Mouse (Mus musculus) thymus, adult 18-20 months (tissue): ENCODE results near the gene C2cd2l.
"Not testable (repeated sequence)": the region's sequence is repeated elsewhere in the genome, so short reads cannot be mapped to it uniquely, and the experiment has no call there.

Experiments used
- DNase-seq, 2 experiments: peaks; one replicate each; pipeline ENCODE4 v3.0.0; 2022; ENCODE audit warnings: mixed read lengths in 2 of 2

The C2cd2l gene

GRCm38 (mm10) chr9:44335331-44336092 is 15.4 kb upstream of the C2cd2l start:
- DNase-seq = peak in 1 of 2 experiments; percentile 44

DNA sequence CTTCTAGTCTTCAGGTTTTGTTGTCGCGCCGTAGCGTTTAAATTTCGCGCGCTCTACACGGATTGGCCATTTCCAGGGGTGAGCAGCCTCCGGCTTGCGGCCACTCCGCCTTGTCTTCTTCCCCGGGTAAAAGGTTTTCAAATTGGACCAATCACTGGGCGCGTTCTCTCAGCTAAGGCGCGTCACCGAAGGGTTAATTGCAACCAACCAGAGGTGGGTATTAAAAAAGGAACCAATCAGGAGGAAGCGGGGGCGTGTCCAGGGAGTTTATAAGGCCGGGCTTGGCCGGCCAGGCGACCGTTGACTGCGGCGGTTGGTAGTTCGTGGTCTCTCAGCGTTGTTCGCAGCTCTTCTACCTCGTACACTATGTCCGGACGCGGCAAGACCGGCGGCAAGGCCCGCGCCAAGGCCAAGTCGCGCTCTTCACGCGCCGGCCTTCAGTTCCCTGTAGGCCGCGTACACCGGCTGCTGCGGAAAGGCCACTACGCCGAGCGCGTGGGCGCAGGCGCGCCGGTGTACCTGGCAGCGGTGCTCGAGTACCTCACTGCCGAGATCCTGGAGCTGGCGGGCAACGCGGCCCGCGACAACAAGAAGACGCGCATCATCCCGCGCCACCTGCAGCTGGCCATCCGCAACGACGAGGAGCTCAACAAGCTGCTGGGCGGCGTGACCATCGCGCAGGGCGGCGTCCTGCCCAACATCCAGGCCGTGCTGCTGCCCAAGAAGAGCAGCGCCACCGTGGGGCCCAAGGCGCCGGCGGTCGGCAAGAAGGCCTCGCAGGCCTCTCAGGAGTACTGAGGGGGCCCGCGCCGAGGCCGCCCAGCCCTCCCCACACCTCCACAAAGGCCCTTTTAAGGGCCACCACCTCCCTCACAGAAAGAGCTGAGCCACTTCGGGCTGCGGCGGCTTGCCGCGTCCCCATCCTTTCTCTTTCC is 14.6 kb upstream of the C2cd2l start, which contains the start of gene H2afx:
Gene H2afx, plus strand, starts transcription at position 299 of the 935 bp plus-strand sequence.
- peak; percentile 96 to 99 for DNase-seq

GRCm38 (mm10) chr9:44332918-44333638 is 13.0 kb upstream of the C2cd2l start:
- DNase-seq = no peak

- no peak for DNase-seq
Measured at GRCm38 (mm10) chr9:44330736-44331135, 10.7 kb upstream of the C2cd2l start.

GRCm38 (mm10) chr9:44327926-44328325 is 7.8 kb upstream of the C2cd2l start:
- DNase-seq = no peak

DNA sequence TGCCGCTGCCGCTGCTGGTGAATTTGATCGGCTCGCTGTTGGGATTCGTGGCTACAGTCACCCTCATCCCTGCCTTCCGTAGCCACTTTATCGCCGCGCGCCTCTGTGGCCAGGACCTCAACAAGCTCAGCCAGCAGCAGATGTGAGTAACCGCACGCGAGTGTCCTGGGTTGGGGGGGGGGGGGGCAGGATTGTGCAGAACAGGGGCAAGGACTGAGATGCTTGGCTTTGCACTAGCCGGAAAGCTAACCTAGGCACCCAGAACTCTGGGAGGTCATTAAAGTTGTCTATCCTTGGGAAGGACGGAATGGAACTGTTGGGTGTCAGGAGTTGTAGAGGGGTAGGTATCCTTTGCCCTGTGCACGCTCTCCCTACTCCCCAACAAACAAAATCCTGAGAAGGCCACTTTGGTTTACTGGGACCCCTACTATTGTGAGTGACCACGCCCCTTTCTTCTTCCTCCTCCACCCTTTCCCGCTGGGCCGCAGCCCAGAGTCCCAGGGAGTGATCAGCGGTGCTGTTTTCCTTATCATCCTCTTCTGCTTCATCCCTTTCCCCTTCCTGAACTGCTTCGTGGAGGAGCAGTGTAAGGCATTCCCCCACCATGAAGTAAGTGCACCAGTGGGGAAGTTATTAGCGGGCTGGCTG is 7.1 kb upstream of the C2cd2l start:
- DNase-seq = no peak

DNA sequence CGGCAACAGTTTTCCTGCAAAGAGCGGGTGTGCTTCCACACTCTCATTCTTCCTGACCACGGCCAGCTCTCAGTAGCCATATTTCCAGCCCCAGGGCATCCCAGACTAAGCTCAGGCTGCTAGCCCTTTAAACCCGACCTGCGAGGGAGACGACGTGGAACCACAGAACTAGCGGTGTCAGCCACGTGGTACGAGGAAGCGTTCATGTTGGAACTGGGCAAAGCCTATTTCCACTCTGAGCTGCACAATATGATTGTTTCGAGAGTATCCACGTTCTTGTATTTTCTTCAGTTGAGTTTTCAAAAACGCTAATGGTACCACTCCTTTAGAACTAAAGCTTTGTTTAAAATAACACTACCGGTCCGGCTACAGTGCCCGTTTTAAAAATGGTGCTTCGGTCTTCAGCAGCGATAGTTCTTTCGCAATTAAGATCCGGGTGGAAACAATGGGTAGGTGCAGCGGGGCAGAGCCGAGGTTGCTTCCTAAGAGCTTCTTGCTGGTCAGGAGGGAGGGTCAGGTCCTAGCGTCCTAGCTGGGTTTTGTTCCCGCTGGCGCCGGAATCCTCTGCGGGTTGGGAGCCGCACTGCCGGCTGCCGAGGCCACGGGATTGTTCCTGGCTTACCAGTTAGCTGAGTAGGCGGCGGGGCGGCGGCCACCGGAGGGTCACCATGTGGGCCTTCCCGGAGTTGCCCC is 6.4 kb upstream of the C2cd2l start:
- DNase-seq = peak; percentile 62 to 67

GRCm38 (mm10) chr9:44325768-44326370 is 5.8 kb upstream of the C2cd2l start, which contains the start of gene Dpagt1:
TSS of gene Dpagt1 (plus strand) at chr9:44326019.
- no peak for DNase-seq

GRCm38 (mm10) chr9:44325032-44325767 is 5.1 kb upstream of the C2cd2l start:
- not testable (repeated sequence) for DNase-seq

DNA sequence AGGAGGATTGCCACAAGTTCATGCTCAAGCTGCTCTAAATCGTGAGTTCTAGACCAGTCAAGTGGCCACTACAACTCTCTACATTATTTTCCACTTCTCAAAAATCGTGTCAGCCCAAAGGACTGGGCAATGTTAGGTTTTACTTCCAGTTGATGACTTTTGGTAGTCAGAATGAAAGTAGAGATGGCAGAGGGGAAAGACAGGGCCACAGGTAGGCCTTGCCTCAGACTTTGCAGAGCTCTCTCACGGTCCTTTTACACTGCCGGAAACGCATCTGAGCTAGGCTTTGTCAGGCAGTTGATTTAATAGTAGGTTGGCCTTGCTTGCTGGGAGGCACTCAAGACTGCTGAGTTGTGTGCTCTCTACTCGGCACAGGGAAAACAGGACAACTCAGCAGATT is 4.1 kb upstream of the C2cd2l start:
- DNase-seq = no peak

DNA sequence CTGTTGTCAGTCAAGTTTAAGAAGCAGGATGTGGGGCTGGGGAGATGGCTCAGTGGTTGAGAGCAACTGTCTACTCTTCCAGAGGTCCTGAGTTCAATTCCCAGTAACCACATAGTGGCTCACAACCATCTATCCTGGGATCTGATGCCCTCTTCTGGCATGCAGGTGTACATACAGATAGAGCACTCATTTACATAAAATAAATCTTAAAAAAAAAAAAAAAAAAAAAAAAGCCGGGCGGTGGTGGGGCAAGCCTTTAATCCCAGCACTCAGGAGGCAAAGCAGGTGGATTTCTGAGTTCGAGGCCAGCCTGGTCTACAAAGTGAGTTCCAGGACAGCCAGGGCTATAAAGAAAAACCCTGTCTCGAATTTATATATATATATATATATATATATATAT is 3.6 kb upstream of the C2cd2l start:
- not testable (repeated sequence) for DNase-seq

DNA sequence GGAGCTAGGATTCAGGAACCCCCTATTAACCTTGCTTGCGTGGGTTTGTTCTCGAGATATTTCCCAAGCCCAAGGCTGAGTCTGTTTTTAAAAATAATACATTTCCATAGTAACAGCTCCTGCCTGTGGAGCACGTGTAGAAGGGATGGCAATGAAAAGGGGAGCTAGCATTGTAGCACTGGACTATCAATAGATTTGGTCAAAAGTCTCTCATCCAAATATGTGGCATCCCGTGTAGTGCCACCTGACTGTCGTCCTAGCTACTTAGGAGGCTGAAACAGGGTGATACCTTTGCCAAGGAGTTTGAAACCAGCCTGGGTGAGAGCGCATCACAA is 681 bp upstream of the C2cd2l start:
- no peak for DNase-seq

GRCm38 (mm10) chr9:44319105-44319886 is 789 bp downstream of the C2cd2l start:
- DNase-seq = peak; percentile 34 to 49

GRCm38 (mm10) chr9:44318826-44319095 is 1.3 kb downstream of the C2cd2l start:
- no peak for DNase-seq

- no peak for DNase-seq
Measured at GRCm38 (mm10) chr9:44318076-44318825, 1.8 kb downstream of the C2cd2l start.

DNA sequence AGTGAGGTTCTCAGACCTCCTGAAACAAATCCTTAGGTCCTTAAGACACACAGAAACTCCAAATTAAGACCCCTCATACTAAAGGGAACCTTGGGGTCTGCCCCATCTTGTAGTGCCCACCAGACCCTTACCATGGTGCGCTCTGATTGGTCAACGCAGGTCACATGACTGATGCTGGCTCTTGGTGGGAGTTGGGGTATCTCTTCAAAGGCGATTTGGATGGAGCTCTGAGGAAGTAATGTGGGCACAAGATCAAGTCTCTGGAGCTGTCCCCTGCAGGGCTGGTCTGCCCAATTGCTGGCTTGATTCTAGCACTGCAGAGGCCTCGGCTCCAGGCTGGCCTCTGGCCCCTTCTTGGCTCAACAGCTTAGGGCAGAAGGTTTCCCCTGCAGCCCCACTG is 2.6 kb downstream of the C2cd2l start:
- DNase-seq = no peak

DNA sequence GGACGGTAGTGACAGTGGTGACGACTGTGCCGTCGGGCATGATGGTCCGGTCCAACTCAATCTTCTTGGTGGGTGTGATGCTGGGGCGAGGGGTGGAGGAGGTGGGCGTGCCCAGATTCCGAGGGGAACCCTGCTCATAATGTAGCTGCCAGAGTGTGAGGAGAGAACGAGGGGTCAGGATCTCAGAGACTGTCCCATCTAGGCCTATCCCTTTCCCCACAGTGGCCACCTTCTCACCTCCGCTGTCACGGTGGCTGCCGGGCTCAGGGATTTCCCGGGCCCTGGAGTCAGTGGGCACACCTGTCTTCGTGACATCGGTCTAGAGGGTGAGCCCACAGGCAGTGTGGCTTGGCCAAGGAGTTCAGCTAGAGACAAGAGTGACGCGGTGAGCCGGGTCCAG is 5.2 kb downstream of the C2cd2l start:
- DNase-seq = no peak

DNA sequence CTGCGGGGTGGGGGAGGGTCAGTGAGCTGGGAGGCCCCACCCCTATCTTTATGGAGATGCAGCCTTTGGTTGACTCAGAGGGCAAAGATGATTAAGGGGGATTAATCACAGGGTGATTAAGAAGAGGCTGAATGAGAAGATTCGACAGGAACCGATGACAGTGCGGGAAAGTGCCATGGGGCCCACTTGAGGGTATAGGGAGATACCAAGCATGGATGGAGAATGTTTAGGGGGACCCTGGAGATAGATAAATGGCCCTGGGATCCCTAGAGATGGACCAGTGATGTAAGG is 5.9 kb downstream of the C2cd2l start:
- DNase-seq = no peak

DNA sequence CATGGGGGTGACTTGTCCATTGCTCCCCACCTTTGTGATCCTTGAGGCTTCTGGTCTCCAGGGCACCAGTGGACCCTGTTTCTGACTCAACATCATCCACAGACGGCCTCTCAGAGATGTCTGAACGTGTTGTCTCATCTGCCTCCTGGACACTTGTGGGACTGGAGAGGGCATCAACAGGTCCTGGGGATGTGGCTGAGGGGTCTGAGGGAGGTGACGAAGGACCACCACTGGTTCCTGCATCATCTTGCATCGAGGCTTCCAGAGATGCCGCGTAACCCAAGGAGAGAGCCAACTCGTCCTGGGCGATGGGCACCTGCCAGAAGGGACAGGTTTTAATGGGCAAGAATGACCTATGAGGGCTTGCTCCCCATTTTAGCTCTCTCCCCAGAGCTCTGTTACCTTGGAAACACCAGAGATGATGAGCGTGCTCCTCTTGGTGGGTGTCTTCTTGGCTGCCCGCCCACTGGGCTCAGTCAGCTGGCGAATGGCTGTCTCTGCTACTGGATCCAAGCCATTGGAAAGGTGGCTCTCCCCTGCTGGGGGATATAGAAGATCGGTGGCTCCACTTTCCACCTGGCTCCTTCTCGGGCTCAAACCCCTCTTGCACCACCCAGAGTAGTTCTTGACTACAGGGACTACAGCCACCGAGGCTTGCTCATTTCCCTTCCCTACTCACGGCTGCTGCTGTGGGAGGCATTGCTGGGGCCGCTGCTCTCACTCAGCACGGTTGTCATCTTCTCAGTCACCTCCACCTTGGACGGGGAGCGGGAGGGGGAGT is 6.4 kb downstream of the C2cd2l start:
- DNase-seq = no peak
